Mouse (Mus musculus) left cerebral cortex, postnatal 14 days (tissue): ENCODE results near the gene Rsph14. TPM values are rescaled to one million over a fixed set of nuclear protein-coding genes. Genes with fewer than 3 reads are reported as not detected.
A peak's percentile ranks its signal among the peaks of the same experiment; 100 is the strongest.
"Not testable (repeated sequence)": the region's sequence is repeated elsewhere in the genome, so short reads cannot be mapped to it uniquely, and the experiment has no call there.

Experiments
- DNase-seq, 2 experiments: peaks; one replicate each; pipeline ENCODE4 v3.0.0; 2021 to 2022; ENCODE audit warnings: low spot score in 2 of 2, mixed read lengths in 1 of 2
- intact Hi-C: fragments of 180-260 bp; cut with DNase I; formaldehyde crosslinking; loops from one replicate; pipeline ENCODE4 v1.15.1; 2025
- total RNA-seq, 2 experiments: library from RNA; stranded (reverse); gene quantifications; 2 replicates each; pipeline ENCODE4 v1.2.3; 2021

Rsph14 gene
- total RNA-seq, 2 experiments from 2014 or later: 0.93 to 1.1 TPM

GRCm38 (mm10) chr10:75056255-75056654 is 23.9 kb upstream of the Rsph14 start:
- intact Hi-C loops: no loop called here
- peak; percentile 45 to 60 for DNase-seq

DNA sequence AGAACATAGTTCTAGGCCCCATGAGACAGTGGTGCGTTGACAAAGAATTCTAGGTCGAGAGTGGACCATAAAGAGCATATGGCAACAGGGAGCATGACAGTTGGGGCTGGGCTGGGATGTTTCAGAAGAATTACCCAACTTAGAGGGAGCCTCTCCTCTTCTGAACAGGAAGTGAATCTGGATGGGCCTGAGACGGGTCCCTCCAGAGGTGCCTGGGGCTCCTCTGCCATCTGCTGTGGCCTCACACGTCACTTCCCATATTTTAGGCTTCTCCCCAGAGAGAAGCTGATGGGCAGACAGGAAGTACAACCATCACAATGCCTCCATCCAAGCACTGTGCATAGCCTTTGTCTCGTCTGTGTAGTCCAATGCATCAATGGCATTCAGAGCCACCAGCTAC is 23.3 kb upstream of the Rsph14 start:
- no peak for DNase-seq
- intact Hi-C loops: no loop called here

DNA sequence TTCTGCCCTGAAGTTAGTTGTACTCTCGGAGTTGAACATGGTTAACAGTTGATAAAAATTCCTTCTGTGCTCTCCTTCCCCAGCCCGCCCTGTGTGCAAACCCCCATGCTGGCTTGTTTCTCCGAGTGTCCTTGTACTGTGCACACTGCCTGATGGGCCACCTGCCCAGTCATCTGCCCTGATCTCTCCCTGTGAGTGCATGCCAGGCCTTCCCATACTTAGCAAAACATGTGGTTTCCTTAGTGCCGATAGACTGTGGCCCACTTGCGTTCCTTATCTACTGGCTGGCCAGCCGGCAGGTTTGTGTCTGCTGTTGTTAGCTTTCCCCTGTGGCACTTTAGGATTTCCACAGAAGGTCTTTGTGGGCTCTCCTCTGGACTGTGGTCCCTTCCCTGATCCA is 21.7 kb upstream of the Rsph14 start:
- intact Hi-C loops: no loop called here
- DNase-seq: no peak

GRCm38 (mm10) chr10:75053655-75054054 is 21.3 kb upstream of the Rsph14 start:
- intact Hi-C loops: no loop called here
- DNase-seq: no peak

DNA sequence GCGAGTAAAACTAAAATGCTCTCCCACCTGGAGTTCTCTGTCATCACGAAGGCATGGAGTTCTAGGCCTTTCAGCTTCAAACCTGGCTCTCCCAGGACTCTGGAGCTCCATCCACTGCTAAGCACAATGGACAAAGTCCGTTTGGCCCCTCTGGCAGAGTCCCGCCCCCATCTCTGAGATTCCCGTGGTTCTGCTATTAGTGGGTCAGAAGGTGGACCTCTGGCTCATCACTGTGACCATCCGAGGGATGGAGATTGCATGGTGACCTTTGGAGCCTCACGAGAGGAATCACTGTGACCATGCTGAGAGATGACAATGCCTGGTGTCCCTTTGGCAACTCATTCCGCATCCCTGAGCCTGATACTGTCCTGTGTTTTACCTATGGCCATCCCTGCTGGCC is 20.5 kb upstream of the Rsph14 start:
- no peak for DNase-seq
- intact Hi-C loops: no loop called here

DNA sequence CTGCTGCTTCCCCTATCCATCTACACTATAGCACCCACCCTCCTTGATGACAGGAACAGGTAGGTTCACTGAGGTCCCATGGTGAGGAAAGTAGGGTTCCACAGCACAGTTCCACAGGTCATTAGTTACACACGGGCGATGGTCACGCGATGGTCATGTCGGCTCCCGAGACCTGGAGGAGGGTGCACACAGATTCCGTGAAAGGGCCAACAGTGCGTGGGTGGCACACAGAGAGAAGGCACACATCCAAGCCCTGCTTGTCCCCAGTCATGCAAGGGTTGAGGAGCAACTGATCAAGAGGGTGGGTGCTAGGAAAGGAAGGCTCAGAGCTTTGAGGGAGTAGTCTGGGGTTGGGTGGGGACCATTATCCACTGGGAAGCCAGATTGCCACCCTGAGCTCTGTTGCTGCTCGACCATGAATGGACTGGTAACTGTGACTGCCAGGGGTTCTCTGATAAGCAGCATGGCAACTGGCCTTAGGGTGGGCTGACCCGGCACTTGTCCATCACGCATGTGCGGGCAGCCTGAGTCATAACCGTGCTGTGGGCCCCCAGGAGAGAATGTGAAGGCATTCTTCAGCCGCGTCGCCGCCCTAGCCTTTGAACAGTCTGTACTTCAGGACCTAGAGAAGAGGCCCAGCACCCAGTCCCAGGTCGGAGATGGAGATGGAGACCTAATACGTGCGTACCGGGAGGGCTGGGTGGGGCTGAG is 19.1 kb upstream of the Rsph14 start:
- intact Hi-C loops: no loop called here
- DNase-seq: no peak

GRCm38 (mm10) chr10:75048711-75049110 is 16.3 kb upstream of the Rsph14 start:
- DNase-seq: no peak
- intact Hi-C loops: no loop called here

DNA sequence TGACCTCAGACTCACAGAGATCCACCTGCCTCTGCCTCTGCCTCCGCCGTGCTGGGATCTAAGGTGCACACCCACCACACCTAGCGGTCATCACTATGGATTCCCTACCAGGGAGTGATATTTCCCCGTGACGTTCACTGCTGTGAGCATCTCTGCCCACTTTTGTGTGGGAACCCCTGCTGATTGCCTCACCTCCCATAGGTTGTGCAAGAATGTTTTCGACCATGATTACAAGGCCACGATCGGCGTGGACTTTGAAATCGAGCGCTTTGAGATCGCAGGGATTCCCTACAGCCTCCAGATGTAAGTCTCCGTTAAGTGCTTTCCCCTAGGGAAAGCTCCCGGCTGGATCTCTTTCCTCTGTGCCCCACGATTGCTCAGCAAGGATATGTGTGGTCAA is 13.4 kb upstream of the Rsph14 start:
- intact Hi-C loops: no loop called here

DNA sequence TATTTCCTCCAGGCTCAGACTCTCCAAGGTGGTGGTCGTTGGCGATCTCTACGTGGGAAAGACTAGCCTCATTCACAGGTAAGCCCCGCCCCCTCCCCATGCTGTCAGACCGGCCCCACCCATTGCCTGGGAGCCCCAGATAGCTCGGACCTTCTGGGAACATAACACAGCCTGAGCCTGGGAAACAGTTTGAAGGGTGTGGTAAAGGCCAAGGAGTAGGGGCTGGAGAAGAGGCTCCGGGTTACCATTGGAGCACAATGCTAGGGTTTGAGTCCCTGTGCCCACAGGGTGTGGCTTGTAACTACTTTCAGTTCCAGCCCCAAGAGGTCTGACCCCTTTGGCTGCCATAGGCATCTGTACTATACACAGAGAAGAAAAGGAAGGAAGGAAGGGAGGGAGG is 12.1 kb upstream of the Rsph14 start:
- no peak for DNase-seq
- intact Hi-C loops: no loop called here

More for the DNA sequence above, 13.4 kb upstream of the Rsph14 start:
- DNase-seq: no peak

DNA sequence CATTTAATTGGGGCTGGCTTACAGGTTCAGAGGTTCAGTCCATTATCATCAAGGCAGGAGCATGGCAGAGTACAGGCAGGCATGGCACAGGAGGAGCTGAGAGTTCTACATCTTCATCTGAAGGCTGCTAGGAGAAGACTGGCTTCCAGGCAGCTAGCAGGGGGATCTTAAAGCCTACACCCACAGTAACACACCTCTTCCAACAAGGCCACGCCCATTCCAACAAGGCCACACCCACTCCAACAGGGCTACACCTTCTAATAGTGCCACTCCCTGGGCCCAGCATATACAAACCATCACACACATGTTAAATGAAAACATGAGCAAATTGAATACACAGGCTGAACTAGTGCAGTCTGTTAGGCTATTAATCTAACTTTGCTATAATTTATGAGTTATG is 9.7 kb upstream of the Rsph14 start:
- DNase-seq, intact Hi-C loops: not testable (repeated sequence)

GRCm38 (mm10) chr10:75036883-75037379 is 4.5 kb upstream of the Rsph14 start, which contains the start of gene Rab36:
Gene Rab36, plus strand, starts transcription at chr10:75037058.
- intact Hi-C loops: no loop called here

DNA sequence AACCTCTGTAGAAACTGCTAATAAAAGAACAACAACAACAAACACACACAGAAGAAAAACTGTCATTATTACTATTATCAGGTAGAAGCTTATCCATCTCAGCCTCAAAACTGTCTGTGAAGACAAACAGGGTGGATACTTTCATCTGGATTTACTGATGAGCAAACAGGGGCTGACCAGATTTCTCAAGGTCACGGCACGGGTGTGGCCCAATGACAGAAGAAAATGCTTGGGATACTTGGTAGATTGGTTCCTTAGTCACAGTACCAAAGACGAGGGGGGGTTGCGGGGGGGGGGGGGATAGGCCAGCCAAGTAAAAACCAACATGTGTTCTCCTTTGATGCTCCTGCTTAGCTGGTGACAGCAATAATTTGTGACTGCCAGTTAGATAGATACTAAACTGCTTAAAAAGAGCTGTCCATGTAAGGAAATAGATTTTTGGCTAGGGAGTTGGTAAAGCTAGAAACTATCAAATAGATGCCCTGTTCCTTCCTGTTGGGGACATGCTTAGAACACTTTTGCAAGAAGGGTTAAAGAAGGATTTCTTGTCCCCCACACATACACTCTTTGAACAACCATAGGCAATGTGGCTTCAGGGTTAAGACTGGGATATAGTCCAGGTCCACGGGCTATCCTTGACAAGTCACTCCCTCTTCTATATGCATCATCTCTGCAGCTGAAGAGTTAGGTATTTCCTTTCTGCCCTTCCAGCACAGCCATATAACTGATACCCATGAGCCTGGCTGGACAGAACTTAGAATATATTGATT is 856 bp downstream of the Rsph14 start:
- DNase-seq: no peak
- intact Hi-C loops: no loop called here

More at GRCm38 (mm10) chr10:75036883-75037379, 4.5 kb upstream of the Rsph14 start, which contains the start of gene Rab36:
- DNase-seq: peak; percentile 94 to 97

- DNase-seq: no peak
- intact Hi-C loops: no loop called here
Observed at GRCm38 (mm10) chr10:75030234-75030633, 2.2 kb downstream of the Rsph14 start.

- intact Hi-C loops: no loop called here
Observed at GRCm38 (mm10) chr10:75029677-75030076, 2.7 kb downstream of the Rsph14 start.

DNA sequence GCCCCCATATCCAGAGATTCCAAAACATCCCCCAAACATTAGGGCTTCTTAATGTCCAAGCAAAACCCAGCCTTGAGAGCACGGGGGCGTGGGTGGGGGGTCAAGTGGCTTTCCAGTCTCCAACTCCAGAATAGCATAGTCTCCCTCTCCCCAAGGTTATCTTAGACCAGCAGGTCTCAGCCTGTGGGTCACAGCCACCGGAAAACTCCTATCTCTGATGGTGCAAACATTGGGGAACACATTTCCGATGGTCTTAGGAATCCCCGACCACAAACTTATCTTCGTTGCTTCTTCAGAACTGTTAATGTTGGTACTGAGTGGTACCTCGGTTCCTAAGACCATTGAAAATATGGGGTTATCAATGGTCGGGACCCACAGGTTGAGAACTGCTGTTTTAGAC is 3.6 kb downstream of the Rsph14 start:
- intact Hi-C loops: no loop called here
- DNase-seq: no peak

More at GRCm38 (mm10) chr10:75029677-75030076, 2.7 kb downstream of the Rsph14 start:
- no peak for DNase-seq

- DNase-seq: no peak
- intact Hi-C loops: no loop called here
Observed at GRCm38 (mm10) chr10:75026491-75026890, 5.9 kb downstream of the Rsph14 start.

DNA sequence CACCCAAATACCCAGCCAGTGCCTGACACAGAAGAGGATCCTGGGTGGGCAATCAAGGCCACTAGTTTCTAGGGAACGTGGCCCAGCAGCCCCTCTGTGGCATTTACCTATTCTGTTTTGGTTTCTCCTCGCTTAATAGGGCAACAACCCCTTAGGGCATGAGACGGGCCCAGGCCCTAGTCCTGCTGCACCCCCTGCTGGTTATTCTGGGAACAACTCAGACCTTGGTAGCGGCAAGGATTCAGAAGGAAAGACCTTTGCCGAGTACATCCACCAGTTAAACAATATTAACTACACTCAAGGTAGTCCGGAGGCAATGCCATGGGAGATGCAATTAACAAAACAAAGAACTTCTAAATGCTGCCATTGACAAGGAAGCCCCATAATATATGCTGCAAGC is 11.2 kb downstream of the Rsph14 start:
- intact Hi-C loops: loop anchor here (1.0 to 5.0 kb wide), 2 partner anchors 54 to 84 kb away; partner anchors contain the start of gene Gnaz
- DNase-seq: peak; percentile 78 to 90

GRCm38 (mm10) chr10:75020271-75020670 is 12.1 kb downstream of the Rsph14 start:
- intact Hi-C loops: loop anchor here (5.0 kb wide), 1 partner anchor 53 kb away; the partner anchor contains the start of gene Gnaz
- no peak for DNase-seq

DNA sequence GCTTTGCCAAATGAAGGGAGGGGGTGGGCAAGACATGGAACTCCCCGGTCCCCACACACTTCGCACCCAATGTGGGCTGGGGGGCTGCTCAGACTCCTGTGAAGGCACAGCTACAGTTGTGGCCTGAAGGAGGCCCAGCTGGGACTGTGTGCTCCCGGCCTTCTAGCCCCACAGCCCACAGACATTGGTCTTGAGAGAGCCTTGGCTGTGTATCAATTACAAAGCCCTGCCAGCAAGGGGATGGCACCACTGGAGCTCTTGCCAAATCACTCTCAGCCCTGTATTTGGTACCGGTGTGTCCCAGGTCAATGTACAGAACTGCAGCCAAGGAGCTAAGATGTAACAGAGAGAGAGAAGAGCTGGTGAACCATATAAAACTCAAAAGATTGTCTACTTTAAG is 15.9 kb downstream of the Rsph14 start:
- intact Hi-C loops: no loop called here
- no peak for DNase-seq

- DNase-seq: no peak
- intact Hi-C loops: no loop called here
Observed at GRCm38 (mm10) chr10:75015465-75015864, 16.9 kb downstream of the Rsph14 start.
